Mouse (Mus musculus): ENCODE data around the gene Shisa5.

The Shisa5 gene

DNA sequence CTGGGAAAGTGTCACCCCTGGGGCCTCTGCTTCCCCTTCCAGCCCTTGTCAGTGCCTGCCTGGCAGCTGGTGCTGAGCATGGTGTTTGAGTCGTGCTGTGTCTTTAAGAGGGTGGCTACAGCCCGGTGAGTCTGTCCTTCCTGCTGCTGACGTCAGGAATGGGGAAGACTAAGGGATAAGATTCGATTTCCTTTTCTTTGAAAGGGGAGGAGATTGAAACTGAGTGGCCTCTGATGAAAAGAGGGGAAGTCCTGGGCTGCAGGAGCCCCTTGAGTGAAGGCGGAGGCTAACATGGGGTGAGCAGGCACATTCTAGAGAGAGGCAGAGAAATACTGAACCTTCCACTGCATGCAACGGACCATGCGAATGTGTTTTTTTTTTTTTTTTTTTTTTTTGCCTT is 16.3 kb downstream of the Shisa5 start:
- no peak for DNase-seq (ENCODE audit: low spot score)

DNA sequence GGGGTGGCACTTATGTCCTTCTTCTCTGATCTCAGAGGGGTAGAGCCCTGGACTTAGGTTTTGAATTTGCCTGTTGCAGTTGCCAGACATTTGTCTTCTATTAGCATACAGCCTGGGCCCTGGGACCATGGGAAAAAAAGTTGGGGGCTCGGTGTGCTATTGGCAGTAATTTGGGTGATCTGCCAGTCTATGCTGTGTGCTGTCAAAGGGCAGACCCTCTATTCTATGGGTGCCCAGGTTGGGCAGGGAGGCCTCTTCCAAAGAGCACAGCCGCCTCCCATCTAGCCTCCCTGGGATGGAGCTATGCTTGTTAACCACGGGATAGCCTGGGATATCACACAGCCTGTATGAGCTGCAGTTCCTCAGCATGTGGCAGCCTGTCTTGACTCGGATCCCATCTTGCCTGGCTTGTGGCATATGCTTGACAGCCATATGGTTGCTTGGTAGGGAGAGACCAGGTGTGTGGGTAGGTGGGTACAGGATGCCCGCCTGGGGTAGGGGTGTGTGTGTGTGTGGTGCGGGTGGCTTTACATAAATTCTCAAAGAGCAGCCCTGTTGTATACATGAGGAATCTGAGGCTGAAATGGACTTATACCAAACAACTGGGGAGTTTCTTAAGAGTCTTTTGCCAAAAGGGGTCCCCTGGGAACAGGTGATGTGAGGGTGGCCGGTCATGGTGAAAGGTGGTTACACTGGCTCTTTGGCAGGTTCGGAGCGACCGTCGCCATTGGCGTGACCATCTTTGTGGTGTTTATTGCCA is 17.1 kb downstream of the Shisa5 start:
- no peak for DNase-seq (ENCODE audit: low spot score)

DNA sequence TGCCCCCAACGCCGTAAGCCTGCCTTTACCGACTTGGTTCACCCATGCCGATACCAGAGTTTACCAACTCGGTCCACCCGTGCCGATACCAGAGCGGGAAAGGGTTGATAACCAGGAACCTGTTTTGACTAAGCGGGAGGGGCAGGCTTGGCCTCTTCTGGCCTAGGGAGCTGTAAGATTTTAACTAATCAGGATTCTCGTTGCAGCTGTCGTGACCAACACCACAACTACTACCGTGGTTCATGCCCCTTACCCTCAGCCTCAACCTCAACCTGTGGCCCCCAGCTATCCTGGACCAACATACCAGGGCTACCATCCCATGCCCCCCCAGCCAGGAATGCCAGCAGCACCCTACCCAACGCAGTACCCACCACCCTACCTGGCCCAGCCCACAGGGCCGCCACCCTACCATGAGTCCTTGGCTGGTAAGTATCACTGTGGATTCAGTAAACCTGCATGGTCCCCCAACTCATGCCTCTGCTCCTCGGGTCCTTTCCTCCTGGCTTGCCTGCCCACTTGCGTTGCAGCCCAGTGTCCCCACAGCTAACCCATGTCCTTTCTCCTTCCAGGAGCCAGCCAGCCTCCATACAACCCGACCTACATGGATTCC is 17.8 kb downstream of the Shisa5 start:
- DNase-seq (ENCODE audit: low spot score): no peak

DNA sequence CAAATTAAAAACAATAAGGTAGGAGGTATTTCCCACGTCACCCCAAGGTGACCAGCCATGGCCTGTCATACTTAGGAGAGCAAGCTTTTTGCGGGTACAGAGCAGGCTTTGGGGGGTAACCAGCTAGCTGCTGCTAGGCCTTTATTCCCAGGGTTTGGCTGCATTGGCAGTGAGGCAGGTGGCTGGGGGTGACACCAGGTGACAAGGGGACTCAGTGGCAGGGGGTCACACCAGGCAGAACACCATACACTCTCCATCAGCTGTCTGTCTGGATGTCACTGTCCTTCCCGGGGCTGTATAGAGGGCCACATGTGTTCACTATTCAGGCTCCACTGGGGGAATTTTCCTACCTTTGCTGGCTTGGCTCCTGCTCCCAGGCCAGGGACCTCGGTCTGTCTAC is 18.6 kb downstream of the Shisa5 start:
- DNase-seq (ENCODE audit: low spot score): no peak

DNA sequence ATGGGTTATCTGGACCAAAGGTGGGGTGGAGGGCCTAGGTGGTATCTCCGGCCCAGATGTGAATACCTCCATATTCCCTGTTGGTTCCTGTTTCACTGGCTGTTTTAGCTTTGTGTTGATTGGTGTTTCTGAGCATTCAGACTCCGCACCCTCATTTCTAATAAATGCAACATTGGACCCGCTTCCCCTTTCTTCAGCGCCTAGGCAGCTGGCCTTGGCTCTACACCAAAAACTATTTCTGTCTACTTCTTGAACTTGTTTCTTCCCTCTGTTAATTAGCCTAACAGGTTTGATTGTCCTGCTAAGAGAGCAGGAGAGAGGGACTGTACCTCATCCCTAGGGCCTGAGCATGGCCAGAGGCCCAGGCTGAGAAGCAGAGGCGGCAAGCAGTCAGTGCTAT is 19.2 kb downstream of the Shisa5 start:
- DNase-seq (ENCODE audit: low spot score): no peak

DNA sequence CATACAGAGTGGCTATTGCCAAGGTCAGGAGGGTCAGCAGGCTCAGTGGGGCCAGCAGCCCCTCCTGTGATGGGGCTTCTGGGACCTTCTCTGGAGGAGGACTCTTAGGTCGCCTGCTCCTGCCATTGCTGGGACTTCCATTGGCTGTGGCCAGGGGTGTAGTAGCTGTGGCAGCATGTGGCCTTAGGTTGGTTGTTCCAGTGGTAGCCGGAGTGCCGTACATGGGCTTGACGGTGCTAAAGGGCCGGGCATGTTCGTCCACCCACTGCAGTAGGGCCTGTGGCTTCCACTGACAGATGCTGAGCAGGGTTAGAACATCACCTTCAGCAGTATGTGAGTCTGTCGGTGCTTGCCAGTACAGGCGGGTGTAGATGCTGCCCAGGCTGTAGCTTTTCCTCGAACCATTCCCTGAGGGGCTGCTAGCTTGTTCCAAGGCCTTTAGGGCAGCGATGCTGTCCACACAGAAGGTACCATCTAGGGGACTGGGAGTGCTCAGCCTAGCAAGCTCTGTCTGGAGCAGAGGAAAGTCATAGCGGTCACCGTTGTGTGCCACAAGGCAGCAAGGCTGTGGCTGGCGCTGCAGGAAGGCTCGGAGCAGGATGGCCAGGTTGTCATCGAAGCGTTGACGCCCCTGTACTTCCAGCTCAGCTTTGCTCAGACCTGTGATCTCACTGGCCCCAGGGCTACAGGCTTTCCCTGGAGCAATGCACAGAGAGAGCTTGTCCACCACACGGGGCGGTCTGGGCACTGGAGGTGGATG is 19.8 kb downstream of the Shisa5 start:
- DNase-seq (ENCODE audit: low spot score): no peak

DNA sequence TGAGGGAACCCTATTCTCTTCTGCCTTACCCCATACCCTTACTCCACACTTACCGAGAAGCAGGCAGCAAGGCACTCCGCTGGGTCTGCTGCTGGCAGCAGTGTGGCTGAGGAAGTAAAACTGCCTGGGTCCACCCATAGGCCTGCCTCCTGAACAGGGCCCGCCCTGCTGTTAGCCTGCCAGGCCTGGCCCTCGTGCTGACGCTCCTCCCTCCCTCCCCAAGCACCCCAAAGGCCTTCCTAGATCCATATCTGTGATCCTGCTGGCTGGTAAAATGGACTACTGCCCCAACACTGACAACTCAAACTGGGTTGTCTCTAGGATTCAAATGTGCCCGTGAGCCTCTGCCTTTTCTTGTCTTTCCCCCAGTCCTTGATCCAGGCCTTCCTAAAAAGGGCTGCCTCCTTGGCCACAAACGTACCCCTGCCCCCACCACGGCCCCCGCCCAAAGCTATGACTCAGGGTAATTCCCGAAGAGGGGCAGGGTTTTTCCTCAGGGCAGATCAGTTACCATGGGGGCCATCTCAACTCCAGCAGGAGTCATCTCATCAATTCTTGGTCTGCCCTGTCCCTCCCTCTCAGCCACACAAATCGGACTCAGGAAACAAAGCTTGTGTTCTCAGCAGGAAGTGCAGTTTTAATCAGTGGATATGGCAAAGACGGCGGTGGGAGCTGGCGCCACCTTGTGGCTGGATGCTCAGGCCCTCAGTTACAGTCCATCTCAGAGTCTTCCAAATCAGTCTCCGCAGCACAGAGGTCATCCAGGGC is 21.0 kb downstream of the Shisa5 start, which contains the start of gene Trex1:
Gene Trex1 (minus strand): TSS at position 599 of the 768 bp plus-strand sequence.
- no peak for DNase-seq (ENCODE audit: low spot score)

DNA sequence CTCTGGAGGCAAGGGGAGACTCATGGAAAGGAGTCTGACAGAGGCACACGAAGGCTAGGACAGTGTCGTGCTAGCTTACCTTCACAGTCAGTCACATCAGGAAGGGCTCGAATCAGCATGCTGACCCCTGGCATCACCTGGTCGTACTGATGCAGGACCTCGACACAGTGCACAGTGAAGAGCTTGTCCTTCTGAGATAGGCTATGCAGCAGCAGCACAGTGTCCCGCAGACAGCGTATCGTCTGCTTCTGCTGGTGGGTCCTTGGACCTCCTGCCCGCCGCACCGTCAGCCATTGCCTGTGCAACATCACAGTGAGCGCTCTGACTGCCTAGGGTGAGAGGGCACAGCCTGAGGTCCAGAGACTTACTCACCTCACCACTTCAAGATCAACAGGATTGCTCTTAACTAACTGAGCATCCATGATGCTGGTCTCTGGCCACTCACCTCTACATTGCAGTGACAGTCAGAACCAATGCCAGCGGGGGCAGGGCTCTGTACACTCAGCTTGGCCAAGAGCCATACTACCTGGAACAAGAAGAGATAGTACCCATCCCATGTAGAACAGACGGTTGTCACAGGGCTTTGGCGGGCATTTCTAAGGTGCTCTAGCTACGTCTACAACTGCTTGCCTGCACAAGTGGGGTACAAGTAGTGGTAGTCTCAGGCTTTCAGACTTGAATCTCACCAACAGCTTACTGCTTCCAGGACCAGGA is 22.0 kb downstream of the Shisa5 start:
- DNase-seq (ENCODE audit: low spot score): no peak

DNA sequence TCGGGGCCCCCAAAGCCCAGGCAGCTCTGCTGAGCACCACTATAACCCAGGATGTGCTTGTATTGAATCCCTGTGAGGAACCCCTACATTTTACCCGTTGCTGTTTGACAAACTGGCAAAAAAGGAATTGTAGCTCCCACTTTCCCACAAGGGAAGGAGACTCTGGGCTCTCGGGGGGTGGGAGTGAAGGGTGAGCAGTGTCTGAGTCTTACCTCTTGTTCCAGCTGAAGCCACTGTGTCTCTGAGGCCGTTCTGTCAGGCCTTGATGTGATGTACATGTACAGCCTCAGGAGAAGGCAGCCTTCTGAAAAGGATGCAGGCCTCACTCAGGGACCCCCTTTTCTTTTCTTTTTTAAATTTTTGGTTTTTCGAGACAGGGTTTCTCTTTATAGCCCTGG is 22.5 kb downstream of the Shisa5 start:
- no peak for DNase-seq (ENCODE audit: low spot score)

DNA sequence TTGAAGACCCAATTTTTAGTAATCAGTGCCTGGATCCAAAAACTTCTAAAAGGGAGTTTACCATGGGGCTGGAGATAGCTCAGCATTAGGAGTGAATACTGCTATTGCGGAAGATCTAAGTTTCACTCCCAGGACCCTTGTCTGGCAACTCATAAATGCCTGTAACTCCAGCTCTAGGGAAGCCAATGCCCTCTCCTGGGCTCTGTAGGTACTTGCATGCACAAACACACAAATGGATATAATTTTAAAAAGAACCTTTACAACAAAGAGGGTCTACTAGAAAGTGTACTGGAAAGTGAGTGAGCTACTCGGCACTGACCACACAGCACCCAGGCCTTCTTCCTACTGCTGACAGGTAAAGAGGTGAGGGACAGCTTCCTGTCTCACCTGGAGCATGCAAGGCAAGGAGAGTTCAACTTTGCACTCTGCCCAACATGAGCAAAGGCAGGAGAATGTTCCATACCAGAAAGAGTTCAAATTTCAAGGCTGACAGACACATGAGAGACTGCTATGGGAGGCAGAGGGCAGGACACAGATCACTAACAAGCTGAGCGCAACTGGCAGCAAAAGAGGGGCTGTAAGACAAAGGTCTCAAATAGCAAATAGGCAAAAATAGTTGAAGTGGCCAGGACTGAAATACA is 29.9 kb downstream of the Shisa5 start:
- DNase-seq (ENCODE audit: low spot score): no peak

DNA sequence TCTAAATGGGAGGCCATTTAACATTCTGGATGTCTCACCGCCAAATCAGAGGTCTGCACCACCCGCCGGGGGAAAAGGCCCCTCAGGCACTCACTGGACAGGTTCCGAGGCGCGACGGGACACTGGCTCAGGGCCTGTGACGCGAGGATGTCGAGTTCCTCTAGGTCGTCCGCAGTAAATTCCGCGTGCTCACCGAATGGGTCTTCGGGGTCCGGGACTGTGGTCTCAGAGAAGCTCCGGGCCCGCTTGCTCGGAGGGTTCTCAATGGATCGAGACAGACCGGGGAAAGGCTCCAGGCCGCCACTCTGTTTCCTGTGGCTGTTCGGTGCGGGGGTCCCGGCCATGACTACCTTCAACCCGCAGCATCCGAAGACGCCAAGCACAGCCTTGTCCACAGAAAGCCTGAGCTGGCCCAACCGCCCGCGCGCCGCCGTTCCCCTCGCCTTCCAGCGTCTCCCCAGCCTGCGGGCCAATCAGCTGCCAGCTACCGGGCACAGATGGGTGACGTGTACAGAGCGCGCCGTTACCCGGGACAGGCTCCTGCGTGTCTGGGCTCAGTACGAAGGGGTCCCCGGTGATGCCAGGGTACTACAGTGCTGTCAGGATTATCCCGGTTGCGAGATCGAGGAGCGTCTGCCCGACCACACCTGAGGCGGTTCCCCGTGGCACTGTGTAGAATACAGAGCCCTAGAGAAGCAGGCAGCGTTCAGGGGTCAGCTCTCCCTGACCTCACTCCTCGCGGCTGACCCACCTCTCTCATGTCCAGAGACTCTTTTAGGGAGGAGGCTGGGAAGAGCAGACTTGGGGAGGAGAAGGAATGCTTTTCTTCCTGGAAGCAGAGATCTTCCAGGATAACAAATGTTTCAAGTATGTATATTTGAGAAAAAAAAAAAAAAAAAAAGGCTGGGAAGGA is 35.6 kb downstream of the Shisa5 start, which contains the start of gene Atrip:
Gene Atrip (minus strand): TSS at position 464 of the 913 bp plus-strand sequence.
- peak; percentile 66 for DNase-seq (ENCODE audit: low spot score)

DNA sequence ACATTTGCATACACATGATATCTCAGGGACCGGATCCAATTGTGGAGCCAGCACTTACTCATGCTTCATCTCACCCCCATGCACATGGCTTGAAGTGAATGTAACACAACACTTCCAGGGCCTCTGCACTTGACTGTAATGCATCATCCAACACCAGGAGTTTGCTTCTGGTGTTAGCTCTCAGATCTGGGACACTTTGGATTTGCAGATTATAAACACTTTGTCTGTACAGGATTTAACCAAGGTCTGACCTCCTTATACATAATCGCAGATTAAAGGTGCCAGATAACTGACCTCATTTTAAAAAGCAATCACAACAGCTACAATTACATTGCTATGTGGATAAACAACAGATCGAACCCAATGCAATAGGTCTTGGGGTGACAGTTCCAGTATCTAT is 42.2 kb downstream of the Shisa5 start:
- no peak for DNase-seq (ENCODE audit: low spot score)

DNA sequence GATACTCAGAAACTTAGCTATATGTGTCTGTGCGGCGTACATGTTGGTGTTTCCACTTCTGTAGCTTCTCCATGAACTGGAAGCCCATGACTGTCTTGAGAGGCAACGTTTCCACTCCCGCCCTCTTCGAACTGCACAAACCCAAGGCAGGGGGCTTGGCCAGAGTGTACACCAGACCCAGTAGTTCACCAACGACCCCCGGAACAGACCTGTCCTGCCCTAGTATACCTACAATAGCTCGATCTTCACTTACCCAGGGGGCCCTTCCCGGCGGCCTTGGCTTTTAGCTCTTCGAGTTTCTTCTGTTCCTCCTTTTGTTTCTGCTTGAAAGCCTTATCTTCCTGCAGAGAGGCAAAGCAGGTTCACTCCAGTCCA is 43.4 kb downstream of the Shisa5 start:
- DNase-seq (ENCODE audit: low spot score): no peak

DNA sequence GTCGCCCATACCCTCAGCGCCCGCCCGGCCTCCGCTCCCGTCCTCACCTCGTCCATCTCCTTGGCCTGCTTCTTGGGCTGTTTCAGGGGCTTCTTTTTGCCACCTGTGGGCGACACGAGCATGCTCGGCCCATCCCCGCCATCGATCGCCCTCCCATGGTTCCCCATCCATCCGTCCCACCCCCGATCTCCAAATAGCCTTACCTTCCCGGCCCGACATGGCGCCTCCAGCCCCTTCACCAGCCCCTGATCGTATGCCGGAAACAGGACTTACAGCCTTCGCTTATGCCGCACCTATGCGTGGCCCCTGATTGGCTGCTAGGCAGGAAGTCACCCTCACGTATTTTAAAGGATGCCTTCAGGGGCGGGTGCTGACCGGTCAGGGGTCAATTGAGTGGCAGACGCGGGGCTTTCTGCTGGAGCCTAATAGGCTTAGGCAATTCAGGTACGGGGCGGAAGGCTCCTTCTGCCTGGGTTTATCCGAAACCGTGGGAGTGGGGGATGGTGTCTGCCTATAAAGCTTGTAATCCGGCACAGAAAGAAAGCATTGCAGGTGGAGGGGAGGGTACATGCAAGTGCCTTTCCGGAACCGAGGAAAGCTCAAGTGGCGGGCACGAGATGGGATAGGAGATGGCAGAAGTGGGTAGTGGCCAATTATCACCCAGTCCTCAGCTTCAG is 43.9 kb downstream of the Shisa5 start, which contains the start of the genes Ccdc51 and Tma7:
Gene Ccdc51 (plus strand): TSS at position 370 of the 677 bp plus-strand sequence.
Gene Tma7 (minus strand): TSS at position 464 of the 677 bp plus-strand sequence.
- no peak for DNase-seq (ENCODE audit: low spot score)

DNA sequence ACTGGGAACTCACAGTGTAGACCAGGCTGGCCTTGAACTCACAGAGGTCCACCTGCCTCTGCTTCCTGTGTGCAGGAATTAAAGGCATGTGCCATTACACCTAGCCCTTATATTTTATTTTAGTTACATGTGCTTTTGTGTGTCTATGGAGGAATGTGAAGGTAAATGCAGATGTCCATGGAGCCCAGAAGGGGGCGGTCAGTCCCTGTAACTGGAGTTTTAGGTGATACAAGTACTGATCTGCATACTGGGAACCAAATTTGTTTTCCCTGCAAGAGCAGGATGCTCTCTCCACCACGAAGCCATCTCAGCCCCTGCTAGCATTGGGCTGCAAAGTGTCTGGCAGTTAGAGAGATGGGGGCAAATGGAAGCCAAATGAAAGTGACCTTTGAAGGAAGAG is 46.6 kb downstream of the Shisa5 start:
- DNase-seq (ENCODE audit: low spot score): no peak

DNA sequence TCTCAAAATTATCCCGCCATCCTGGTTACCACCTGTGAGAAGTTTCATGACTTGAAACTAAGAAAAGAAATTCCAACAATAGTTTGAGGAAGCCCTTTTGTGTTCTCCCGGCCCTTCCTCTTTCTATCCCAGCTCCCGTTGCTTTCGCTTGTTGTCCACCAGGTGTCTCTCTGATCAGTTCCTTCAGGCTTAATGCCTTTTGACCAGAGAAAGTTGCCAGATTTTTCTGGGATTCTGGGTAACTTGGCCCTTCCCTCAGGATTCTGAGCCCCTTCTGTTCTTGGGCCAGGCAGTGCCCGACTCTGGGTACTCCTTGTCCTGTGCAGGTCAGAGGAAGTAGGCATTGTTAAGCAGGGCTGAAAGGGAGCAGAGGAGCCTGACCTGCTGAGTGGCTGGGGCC is 49.6 kb downstream of the Shisa5 start:
- DNase-seq (ENCODE audit: low spot score): no peak

DNA sequence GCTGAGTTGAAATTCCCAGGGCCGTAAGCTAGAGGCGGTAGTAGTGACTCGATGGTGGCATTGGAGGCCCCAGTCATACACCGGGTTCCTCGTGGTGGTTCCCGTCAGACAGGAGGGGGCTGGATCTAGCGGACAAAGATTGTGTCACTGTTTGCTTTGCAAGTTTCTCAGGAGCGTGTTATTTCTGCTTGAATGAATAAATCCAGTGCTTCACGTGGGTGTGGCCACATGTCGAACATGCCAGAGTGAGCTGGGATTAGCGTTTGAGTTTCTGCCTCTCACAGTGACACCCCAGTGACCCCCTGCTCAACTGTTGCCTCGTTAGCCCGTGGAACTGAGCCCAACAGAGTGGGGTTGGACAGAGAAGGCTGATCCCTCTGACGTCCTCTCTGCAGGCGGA is 52.1 kb downstream of the Shisa5 start:
- DNase-seq (ENCODE audit: low spot score): no peak

DNA sequence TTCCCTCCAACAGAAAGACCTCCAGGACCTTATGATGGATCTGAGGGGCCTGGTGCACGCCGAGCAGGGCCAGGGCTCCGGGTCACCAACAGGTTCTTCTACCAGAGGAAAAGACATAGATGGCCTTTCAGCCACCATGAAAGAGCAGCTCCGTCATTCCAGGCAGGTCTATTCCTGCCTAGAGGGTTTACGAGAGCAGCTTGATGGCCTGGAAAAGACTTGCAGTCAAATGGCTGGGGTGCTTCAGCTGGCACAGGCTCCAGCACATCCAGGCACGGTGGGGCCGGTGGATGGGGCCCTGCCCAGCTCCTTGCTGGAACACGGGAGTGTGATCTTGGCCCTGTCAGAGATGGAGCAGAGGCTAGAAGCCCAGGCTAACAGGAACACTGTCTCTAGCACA is 53.4 kb downstream of the Shisa5 start:
- DNase-seq (ENCODE audit: low spot score): no peak

DNA sequence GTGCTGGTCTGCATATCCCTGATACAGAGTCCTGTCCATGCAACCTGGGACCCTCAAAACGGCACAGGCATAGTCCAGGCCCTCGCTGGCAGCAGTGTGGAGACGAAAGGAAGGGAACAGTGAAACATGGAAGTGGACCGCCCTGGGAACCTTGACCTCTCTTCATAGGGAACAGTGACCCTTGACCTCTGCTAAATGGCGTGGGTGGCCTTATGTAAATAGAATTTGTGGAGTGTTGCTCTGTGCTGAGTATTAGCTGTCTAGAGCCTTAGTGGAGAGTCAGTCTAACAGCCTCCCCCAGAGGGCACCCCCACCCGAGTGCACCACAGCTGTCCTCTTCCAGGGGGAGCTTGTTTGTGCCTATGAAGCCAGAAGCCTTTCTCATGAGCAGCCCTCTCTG is 54.4 kb downstream of the Shisa5 start:
- DNase-seq (ENCODE audit: low spot score): no peak

All from urinary bladder, postnatal 10 days (tissue).